Mouse (Mus musculus) ES-E14 (cell line): ENCODE data around the gene Camk1. TPM values are rescaled to one million over a fixed set of nuclear protein-coding genes. Genes with fewer than 3 reads are reported as not detected.
A peak's percentile ranks its signal among the peaks of the same experiment; 100 is the strongest.

Experiments
- DNase-seq: peaks from one replicate; pipeline ENCODE4 v3.0.0-alpha.2; 2013; ENCODE audit warnings: low read depth, low spot score
- H3K27ac ChIP-seq: 2 replicates; pipeline ENCODE4 v1.5.1; 2012; ENCODE audit warnings: low read depth, mild to moderate bottlenecking, low read length, moderate library complexity, mixed read lengths; ENCODE audit not compliant: poor library complexity, insufficient read depth, severe bottlenecking
- H3K36me3 ChIP-seq: 2 replicates; pipeline ENCODE4 v1.6.1; 2012; ENCODE audit warnings: mild to moderate bottlenecking, low read length, moderate library complexity, mixed read lengths; ENCODE audit not compliant: control insufficient read depth, poor library complexity, insufficient read depth, severe bottlenecking
- H3K4me1 ChIP-seq, 2 experiments: fragments of 150-350 bp in 1 of 2; sonication (generic) in 1 of 2; 2 replicates each; pipeline ENCODE4 v1.6.1; 2012; ENCODE audit warnings: low read length in 2 of 2, mild to moderate bottlenecking in 1 of 2, mixed read lengths in 1 of 2; ENCODE audit not compliant: control insufficient read depth in 2 of 2, insufficient read depth in 2 of 2, poor library complexity in 1 of 2
- H3K4me3 ChIP-seq, 2 experiments: fragments of 150-350 bp in 1 of 2; sonication (generic) in 1 of 2; 2 replicates each; pipeline ENCODE4 v1.5.1; 2012; ENCODE audit warnings: low read length in 2 of 2, low read depth in 1 of 2, mild to moderate bottlenecking in 1 of 2, mixed read lengths in 1 of 2; ENCODE audit not compliant: insufficient read depth in 1 of 2, poor library complexity in 1 of 2, severe bottlenecking in 1 of 2
- H3K9ac ChIP-seq: 2 replicates; pipeline ENCODE4 v1.6.1; 2012; ENCODE audit warnings: low read depth, mild to moderate bottlenecking, low read length, mixed read lengths; ENCODE audit not compliant: poor library complexity, insufficient read depth, severe bottlenecking
- H3K9me3 ChIP-seq: fragments of 150-350 bp; sonication (generic); 2 replicates; pipeline ENCODE4 v1.6.1; 2012; ENCODE audit warnings: low read depth, mild to moderate bottlenecking, low read length; ENCODE audit not compliant: control insufficient read depth, insufficient read depth
- CHD2 ChIP-seq: IDR thresholded peaks from 2 replicates; pipeline ENCODE4 v1.6.1; 2014; ENCODE audit warnings: mild to moderate bottlenecking, low read depth, low read length, inconsistent platforms
- HCFC1 ChIP-seq: IDR thresholded peaks from 2 replicates; pipeline ENCODE4 v1.6.1; 2012; ENCODE audit warnings: low read length, inconsistent platforms, borderline replicate concordance; ENCODE audit not compliant: insufficient read depth
- MAFK ChIP-seq: IDR thresholded peaks from 2 replicates; pipeline ENCODE4 v1.6.1; 2014; ENCODE audit warnings: mild to moderate bottlenecking, low read depth, low read length, inconsistent platforms; ENCODE audit not compliant: insufficient read depth
- ZC3H11A ChIP-seq: IDR thresholded peaks from 2 replicates; pipeline ENCODE4 v1.6.1; 2012; ENCODE audit warnings: low read depth, mild to moderate bottlenecking, inconsistent platforms, low read length, borderline replicate concordance
- ZNF384 ChIP-seq: IDR thresholded peaks from 2 replicates; pipeline ENCODE4 v1.6.1; 2012; ENCODE audit warnings: low read depth, low read length, inconsistent platforms
- in situ Hi-C, 2 experiments: fragments of 600-800 bp; cut with MboI; formaldehyde crosslinking; loops; one replicate each; pipeline ENCODE4 v1.15.1; 2025; ENCODE audit warnings: low sequenced_read_pairs in 2 of 2, inconsistent platforms in 1 of 2; ENCODE audit not compliant: unreplicated experiment in 2 of 2
- total RNA-seq: library from RNA; depleted of rRNA; stranded (reverse); fragments of 300-350 nt; gene quantifications from 2 replicates; pipeline ENCODE4 v1.2.3, GENCODE M21; 2012

The Camk1 gene
- total RNA-seq, 1 experiment, result 9.4 TPM

DNA sequence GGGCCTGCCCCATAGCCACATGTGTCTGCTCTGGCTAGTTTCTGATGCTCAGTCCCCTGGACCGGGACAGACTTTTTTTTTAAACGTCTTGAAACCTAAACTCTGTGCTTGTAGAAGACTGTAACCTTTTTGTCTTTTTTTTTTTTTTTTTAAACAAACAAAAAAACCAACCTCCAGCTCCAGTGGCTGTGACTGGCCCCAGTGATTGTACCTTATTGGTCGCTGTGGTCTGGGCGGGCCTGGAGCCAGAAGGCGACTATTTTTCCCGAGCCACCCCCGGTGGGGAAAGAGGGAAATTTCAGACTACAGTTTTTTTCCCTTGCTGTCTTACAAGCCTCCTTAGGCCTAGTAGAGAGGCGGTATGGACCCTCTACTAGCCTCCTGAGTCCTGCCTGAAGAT, 45.2 kb upstream of the Camk1 start, which contains the start of gene Ttll3:
Gene Ttll3, plus strand, starts transcription at position 301 of the 400 bp plus-strand sequence.
- H3K9me3 ChIP-seq, result no peaks in the 10 kb centered on the region
- in situ Hi-C loops, result no loop called here
- H3K36me3 ChIP-seq, result peaks cover 45% of the 10 kb centered on the region

DNA sequence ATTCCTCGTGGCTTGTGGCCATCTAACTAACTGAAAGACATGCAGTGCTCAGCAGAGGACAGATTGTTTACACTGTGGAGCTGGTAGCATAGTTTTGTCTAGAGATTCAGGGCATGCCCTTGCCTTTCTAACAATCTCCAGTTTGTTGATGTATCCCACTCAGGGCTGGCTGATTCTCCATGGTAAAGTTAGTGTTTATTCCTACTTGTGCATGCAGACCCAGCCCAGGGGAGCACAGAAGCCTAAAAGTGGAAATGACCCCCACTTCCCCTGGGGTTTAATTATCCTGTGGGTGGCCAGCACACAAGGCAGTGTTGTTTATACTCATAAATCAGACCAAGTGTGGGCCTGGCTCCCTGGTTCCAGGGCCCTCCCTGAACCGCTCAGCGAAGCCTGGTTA, 42.2 kb upstream of the Camk1 start:
- in situ Hi-C loops, result no loop called here
- no peaks in the 10 kb centered on the region for H3K9me3 ChIP-seq
- TF ChIP-seq MAFK (no peak), HCFC1 (no peak), CHD2 (no peak), ZNF384 (no peak), ZC3H11A (no peak)
- DNase-seq, result no peak
- H3K9ac ChIP-seq, result no peak overlapping the region
- H3K4me1 ChIP-seq, result peaks cover 2 to 4% of the 10 kb centered on the region in 2 experiments; a peak in 2 of 4 replicates
- H3K4me3 ChIP-seq, result no peak overlapping the region
- H3K27ac ChIP-seq, result no peak overlapping the region
- peaks cover 64% of the 10 kb centered on the region for H3K36me3 ChIP-seq

More for the DNA sequence above, 45.2 kb upstream of the Camk1 start, which contains the start of gene Ttll3:
- Histone ChIP-seq H3K4me1 (peaks cover 4 to 5% of the 10 kb centered on the region in 2 experiments; a peak in 2 of 4 replicates), H3K4me3 (no peak within 1 kb of the TSS), H3K9ac (peak within 1 kb of the TSS; percentile 36; the same call in 1 of the 2 replicates), H3K27ac (no peak within 1 kb of the TSS)
- no peak for TF ChIP-seq MAFK
- TF ChIP-seq ZNF384, result peak; percentile 75
- no peak for TF ChIP-seq ZC3H11A
- DNase-seq, result no peak

DNA sequence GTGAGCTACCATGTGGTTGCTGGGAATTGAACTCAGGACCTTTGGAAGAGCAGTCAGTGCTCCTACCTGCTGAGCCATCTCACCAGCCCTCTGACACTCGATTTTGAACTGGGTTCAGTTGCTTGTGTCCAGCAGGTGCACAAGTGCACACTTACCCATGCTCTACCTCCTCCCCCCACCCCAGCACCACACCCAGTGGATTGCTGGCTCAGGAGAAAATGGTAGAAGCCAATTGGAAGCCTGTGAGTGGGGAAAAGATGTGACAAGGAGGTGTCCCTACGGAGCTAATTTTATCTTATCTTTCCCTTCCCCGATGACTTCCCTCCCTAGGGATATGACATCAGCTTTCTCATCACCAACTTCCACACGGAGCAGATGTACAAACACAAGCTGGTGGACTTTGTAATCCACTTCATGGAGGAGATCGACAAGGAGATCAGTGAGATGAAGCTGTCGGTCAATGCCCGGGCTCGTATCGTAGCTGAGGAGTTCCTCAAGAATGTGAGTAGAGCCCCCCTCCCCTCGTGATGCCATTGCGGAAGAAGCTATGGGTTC, 41.5 kb upstream of the Camk1 start:
- Histone ChIP-seq H3K9ac (no peak overlapping the region), H3K36me3 (peaks cover 70% of the 10 kb centered on the region), H3K9me3 (no peaks in the 10 kb centered on the region), H3K27ac (no peak overlapping the region), H3K4me1 (peaks cover 2 to 4% of the 10 kb centered on the region in 2 experiments; a peak in 2 of 4 replicates), H3K4me3 (no peak overlapping the region)
- TF ChIP-seq ZC3H11A, result no peak
- TF ChIP-seq MAFK, result no peak
- TF ChIP-seq ZNF384, result no peak
- no peak for TF ChIP-seq CHD2
- TF ChIP-seq HCFC1, result no peak
- in situ Hi-C loops, result no loop called here
- DNase-seq, result no peak

DNA sequence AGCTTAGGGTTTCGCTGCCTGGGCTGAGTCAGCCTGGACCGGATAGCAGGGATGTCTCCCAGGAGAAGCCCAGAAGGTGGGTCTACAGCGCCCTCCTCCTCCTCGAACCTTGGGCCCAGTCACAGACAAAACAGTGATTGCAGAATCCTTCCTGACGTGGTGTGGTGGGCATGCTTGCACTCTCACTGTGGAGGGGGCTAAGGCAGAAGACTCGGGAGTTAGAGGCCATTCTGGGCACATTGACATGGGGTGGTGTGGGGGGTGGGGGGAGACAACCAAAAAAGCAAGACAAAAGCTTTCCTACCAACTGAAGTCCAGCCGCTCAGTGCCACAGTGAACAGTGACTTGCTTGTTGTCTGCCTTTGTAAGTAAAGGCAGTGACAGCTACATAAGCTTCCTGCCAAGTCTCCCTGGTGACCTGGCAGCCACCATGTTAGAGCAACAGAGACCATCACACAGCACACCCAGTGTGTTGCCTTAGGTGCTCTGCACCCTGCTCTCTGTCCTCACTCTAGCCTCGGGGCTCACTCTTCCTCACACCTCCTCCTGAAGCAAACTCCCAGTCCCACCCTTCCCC, 40.7 kb upstream of the Camk1 start:
- no peak for TF ChIP-seq HCFC1
- TF ChIP-seq MAFK, result no peak
- TF ChIP-seq ZNF384, result no peak
- TF ChIP-seq ZC3H11A, result no peak
- TF ChIP-seq CHD2, result no peak
- Histone ChIP-seq H3K36me3 (peaks cover 66% of the 10 kb centered on the region), H3K9ac (no peak overlapping the region), H3K4me3 (no peak overlapping the region), H3K27ac (no peak overlapping the region), H3K4me1 (peaks cover 4 to 5% of the 10 kb centered on the region in 2 experiments; a peak in 3 of 4 replicates), H3K9me3 (no peaks in the 10 kb centered on the region)
- DNase-seq, result no peak
- in situ Hi-C loops, result no loop called here

DNA sequence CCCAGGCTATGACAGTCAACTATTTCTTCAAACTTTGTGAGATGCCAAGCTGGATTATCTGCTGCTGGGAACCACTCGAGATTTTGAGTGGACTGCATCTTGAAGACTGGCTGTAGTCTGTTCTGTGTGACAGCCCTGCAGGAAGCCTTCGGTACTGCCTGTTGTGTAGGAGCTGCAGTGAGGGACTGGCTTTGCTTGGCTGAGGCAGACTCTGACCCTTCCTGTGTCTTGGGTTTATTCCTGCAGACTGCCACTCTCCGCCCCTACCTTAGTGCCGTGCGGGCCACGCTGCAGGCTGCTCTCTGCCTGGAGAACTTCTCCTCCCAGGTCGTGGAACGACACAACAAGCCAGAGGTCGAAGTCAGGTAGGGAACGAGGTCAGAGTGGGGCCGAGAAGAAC, 36.7 kb upstream of the Camk1 start:
- in situ Hi-C loops, result no loop called here
- Histone ChIP-seq H3K27ac (no peak overlapping the region), H3K4me3 (no peak overlapping the region), H3K4me1 (peaks cover 3 to 4% of the 10 kb centered on the region in 2 experiments; a peak in 2 of 4 replicates), H3K9me3 (no peaks in the 10 kb centered on the region), H3K9ac (no peak overlapping the region), H3K36me3 (peaks cover 46% of the 10 kb centered on the region)
- no peak for TF ChIP-seq MAFK
- TF ChIP-seq ZC3H11A, result no peak
- no peak for TF ChIP-seq HCFC1
- no peak for TF ChIP-seq ZNF384
- no peak for TF ChIP-seq CHD2
- DNase-seq, result no peak
